Mouse (Mus musculus) megakaryocyte, embryonic 14.5 days (primary cell): ENCODE results near the gene H13.

Experiments
- FLI1 ChIP-seq: IDR thresholded peaks from 2 replicates; pipeline ENCODE4 v1.6.1; 2012; ENCODE audit warnings: low read length, inconsistent platforms, mixed read lengths
- GATA1 ChIP-seq: IDR thresholded peaks from 3 replicates; pipeline ENCODE4 v1.6.1; 2012; ENCODE audit warnings: mixed read lengths, low read length, inconsistent platforms, borderline replicate concordance

DNA sequence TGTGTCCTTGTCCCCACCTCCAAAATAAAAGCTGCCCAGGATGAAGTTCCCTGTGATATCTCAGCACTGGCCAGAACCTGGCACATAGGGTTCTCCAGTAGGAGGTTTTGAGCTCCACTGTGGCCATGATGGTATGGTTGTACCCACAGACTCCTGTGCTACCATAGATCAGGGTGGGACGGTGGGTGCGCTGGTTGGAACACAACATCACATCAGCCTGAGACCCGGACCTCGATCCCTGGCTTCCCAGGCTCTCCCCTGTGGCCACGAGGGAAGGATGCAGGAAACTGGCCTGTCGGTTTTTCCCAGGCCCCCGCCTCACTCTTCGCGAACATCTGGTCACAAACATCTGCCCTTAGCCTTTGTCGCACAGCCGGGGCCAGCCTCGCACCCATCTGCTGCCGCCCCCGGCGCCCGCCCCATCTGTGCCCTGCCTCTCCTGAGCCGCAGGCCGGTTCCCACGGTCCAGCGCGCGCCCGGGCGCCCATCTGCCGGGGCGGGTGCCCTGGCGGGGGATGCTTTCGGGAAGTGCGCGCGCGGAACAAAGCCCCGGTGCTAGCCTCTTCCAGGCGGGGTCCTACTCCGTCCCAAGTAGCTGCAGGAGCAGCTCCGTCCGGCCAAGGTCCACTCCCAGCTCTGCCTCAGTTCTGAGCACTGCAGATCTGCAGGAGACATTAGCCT lies 54.5 kb downstream of the H13 start:
- TF ChIP-seq GATA1 (no peak), FLI1 (no peak)
